Mouse (Mus musculus) kidney, adult 2 months (tissue): Measurements from ENCODE around the gene Sox6.

Experiments used
- CTCF ChIP-seq: fragments of 200-500 bp; conservative IDR thresholded peaks from 2 replicates; pipeline ENCODE4 v1.5.1; 2011; ENCODE audit warnings: low read depth, mild to moderate bottlenecking, control low read depth, low read length, moderate library complexity, mixed read lengths; ENCODE audit not compliant: insufficient read depth, insufficient read length
- POLR2A ChIP-seq: fragments of 200-500 bp; IDR thresholded peaks from one replicate; pipeline ENCODE4 v1.6.1; 2011; ENCODE audit warnings: low read depth, low read length, control low read depth

- no peak for TF ChIP-seq POLR2A
- no peak for TF ChIP-seq CTCF
Observed at GRCm38 (mm10) chr7:115543596-115543995, 495.0 kb downstream of the Sox6 start.
